Mouse (Mus musculus) testis, adult 2 months (tissue): Measurements from ENCODE around the gene Cog3.

Experiments used
- CTCF ChIP-seq: fragments of 200-500 bp; IDR thresholded peaks from 2 replicates; pipeline ENCODE4 v1.5.1; 2012; ENCODE audit warnings: low read depth, mild to moderate bottlenecking, inconsistent platforms, low read length, moderate library complexity; ENCODE audit not compliant: control insufficient read depth, insufficient read depth, insufficient replicate concordance
- POLR2A ChIP-seq: fragments of 200-500 bp; IDR thresholded peaks from 2 replicates; pipeline ENCODE4 v1.6.1; 2012; ENCODE audit warnings: low read depth, mild to moderate bottlenecking, inconsistent platforms, low read length, moderate library complexity; ENCODE audit not compliant: control insufficient read depth

- TF ChIP-seq CTCF (no peak), POLR2A (no peak)
Observed at GRCm38 (mm10) chr14:75711731-75712130, 42.6 kb downstream of the Cog3 start.
